Mouse (Mus musculus) embryonic facial prominence, embryonic 11.5 days (tissue): ENCODE data around the gene Sycp2l. TPM values are rescaled to one million over a fixed set of nuclear protein-coding genes. Genes with fewer than 3 reads are reported as not detected.

Experiments used
- ATAC-seq: fragments of 200-750 bp; cut with Nextera tagmentation; replicated peaks from 2 replicates; pipeline ENCODE4 v1.8.0; 2017; ENCODE audit warnings: low read depth; ENCODE audit not compliant: insufficient number of reproducible peaks, low FRiP score, low TSS enrichment
- DNase-seq: peaks from one replicate; pipeline ENCODE4 v3.0.0-alpha.2; 2015; ENCODE audit warnings: low spot score
- H3K27ac ChIP-seq: fragments of 300-500 bp; sonication (generic); replicated peaks from 2 replicates; pipeline ENCODE4 v1.5.1; 2014; ENCODE audit warnings: mild to moderate bottlenecking, low read depth, low read length, control low read depth
- H3K27me3 ChIP-seq: fragments of 300-500 bp; sonication (generic); 2 replicates; pipeline ENCODE4 v1.6.1; 2014; ENCODE audit warnings: mild to moderate bottlenecking, low read length, moderate library complexity, mixed read lengths; ENCODE audit not compliant: control insufficient read depth, insufficient read depth
- H3K36me3 ChIP-seq: fragments of 300-500 bp; sonication (generic); replicated peaks from 2 replicates; pipeline ENCODE4 v1.6.1; 2014; ENCODE audit warnings: low read depth, mild to moderate bottlenecking, low read length, moderate library complexity, mixed read lengths; ENCODE audit not compliant: control insufficient read depth, insufficient read depth
- H3K4me1 ChIP-seq: fragments of 300-500 bp; sonication (generic); 2 replicates; pipeline ENCODE4 v1.6.1; 2014; ENCODE audit warnings: low read length, mixed read lengths; ENCODE audit not compliant: control insufficient read depth, insufficient read depth
- H3K4me2 ChIP-seq: fragments of 300-500 bp; sonication (generic); 2 replicates; pipeline ENCODE4 v1.6.1; 2014; ENCODE audit warnings: low read depth, mild to moderate bottlenecking, control low read depth, low read length, moderate library complexity
- H3K4me3 ChIP-seq: fragments of 300-500 bp; sonication (generic); 2 replicates; pipeline ENCODE4 v1.5.1; 2014; ENCODE audit warnings: low read depth, low read length, control low read depth
- H3K9ac ChIP-seq: fragments of 300-500 bp; sonication (generic); replicated peaks from 2 replicates; pipeline ENCODE4 v1.6.1; 2014; ENCODE audit warnings: mild to moderate bottlenecking, control low read depth, low read length
- H3K9me3 ChIP-seq: fragments of 300-500 bp; sonication (generic); replicated peaks from 2 replicates; pipeline ENCODE4 v1.6.1; 2016; ENCODE audit warnings: mild to moderate bottlenecking, low read length, inconsistent platforms, mixed read lengths; ENCODE audit not compliant: control insufficient read depth
- WGBS: fragments of 180-500 bp; shearing (Covaris S2); extraction: QIAGEN DNeasy Blood & Tissue Kit; methylation state at CpG from one replicate; pipeline ENCODE4 v1.1.7; 2014; 5-methylcytosine and 5-hydroxymethylcytosine counted together
- polyA plus RNA-seq: library from polyadenylated mRNA; unstranded; fragments of >200 nt; fragmentation: Nextera tagmentation; extraction: Ambion mirVana; gene quantifications from 2 replicates; pipeline ENCODE4 v1.2.1, GENCODE M21; 2014

Sycp2l gene
- polyA plus RNA-seq, 1 experiment from 2014 or later: not detected

DNA sequence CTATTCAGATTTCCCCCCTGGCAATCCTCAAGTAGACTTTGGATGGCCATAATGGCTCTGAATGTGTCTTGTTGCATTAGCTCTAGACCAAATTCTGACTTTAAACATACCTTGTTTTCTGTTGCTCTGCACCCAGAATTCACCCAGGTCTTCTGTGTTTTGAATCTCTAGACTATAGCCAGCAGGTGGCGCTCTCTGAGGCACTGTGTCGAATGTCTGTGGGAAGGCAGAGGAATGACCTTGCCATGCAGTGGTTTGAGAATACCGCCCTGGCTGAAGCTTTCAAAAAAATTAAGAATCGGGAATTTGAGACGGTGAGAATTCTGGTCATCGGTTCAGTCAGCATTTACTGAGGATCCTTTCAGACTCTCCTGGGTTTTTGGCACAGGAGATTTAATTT, 20.8 kb downstream of the Sycp2l start:
- DNase-seq (peak; percentile 90), ATAC-seq (no peak)
- Histone ChIP-seq H3K9me3 (no peaks in the 10 kb centered on the region), H3K4me2 (no peak overlapping the region), H3K4me1 (no peaks in the 10 kb centered on the region), H3K27ac (no peak overlapping the region), H3K27me3 (no peaks in the 10 kb centered on the region), H3K9ac (no peak overlapping the region), H3K4me3 (no peak overlapping the region), H3K36me3 (no peaks in the 10 kb centered on the region)
- WGBS: 9% methylated on average over 6 of the region's 6 CpGs

DNA sequence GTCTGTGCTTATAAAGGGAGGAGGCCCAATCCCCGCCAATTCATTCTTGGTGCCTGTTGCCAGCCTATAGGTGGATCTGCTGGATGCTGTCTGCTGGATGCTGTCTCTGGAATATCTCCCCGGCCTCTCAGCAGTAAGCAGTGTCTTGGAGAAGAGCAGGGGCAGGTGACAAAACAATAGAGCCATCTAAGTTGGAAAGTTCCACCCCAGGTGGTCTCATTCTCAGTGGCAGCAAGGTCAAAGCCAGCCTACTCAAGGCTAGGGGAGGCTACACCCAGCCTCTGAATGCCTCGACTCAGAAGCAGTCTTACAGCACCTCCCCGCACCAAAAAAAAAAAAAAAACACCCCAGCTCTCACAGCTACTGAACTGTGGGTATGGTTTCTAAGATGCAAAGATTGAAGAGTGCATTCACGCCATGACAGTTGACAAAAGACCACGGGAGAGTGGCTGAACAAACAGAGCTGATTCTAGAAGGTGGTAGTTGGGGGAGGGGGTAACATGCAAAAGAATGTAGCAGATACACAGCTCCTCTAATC, 31.4 kb downstream of the Sycp2l start:
- Histone ChIP-seq H3K36me3 (no peaks in the 10 kb centered on the region), H3K9me3 (no peaks in the 10 kb centered on the region), H3K27ac (no peak overlapping the region), H3K27me3 (no peaks in the 10 kb centered on the region), H3K4me2 (no peak overlapping the region), H3K9ac (no peak overlapping the region), H3K4me3 (no peak overlapping the region), H3K4me1 (no peaks in the 10 kb centered on the region)
- ATAC-seq: no peak
- DNase-seq: no peak
- 67% methylated on average over 6 of the region's 6 CpGs for WGBS

DNA sequence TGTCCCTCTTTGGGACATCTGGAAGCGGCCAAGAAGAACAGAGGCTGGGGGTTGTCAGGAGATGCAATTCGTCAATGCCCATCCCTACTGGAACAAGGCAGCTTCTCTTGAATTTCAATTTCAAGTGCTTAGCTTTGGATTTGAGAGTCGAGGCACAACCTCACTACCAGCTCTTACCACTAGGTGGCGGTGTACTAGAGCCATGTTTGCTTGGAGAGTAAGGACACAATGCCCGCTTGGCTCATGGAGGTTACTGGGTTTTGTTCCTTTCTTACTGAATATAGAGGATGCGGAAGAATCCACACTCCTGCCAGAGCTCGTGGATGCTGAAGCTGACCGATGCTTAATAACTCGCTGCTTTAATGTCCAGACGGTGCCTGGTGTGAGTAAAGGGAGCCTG, 32.2 kb downstream of the Sycp2l start:
- Histone ChIP-seq H3K36me3 (no peaks in the 10 kb centered on the region), H3K4me1 (no peaks in the 10 kb centered on the region), H3K9ac (no peak overlapping the region), H3K27me3 (no peaks in the 10 kb centered on the region), H3K4me2 (no peak overlapping the region), H3K9me3 (no peaks in the 10 kb centered on the region), H3K27ac (no peak overlapping the region), H3K4me3 (no peak overlapping the region)
- DNase-seq: peak; percentile 74
- WGBS: 74% methylated on average over 10 of the region's 10 CpGs
- ATAC-seq: no peak

DNA sequence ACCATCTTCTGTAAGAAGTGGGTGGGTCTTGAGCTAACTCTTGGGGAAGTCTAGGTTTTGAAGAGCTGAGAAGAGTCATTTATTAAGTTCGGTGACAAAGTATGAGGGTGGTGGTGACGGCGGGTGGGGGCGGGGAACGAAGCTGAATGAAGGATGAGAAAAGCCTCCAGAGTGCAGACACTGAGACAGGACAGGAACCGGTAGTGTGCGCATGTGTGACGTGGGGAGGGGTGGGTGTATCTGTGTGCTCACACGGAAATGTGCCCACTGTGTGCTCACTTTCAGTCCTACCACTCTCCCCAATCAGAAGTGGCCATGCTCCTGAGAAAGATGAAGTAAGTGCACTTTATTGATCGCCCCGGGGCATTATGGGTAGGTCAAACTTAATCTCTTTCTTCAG, 39.0 kb downstream of the Sycp2l start:
- H3K4me2 ChIP-seq: no peak overlapping the region
- DNase-seq (no peak), ATAC-seq (no peak)
- 86% methylated on average over 11 of the region's 11 CpGs for WGBS
- H3K9ac ChIP-seq: no peak overlapping the region
- no peaks in the 10 kb centered on the region for H3K4me1 ChIP-seq
- no peaks in the 10 kb centered on the region for H3K27me3 ChIP-seq
- no peak overlapping the region for H3K4me3 ChIP-seq
- no peaks in the 10 kb centered on the region for H3K9me3 ChIP-seq
- H3K36me3 ChIP-seq: no peaks in the 10 kb centered on the region
- no peak overlapping the region for H3K27ac ChIP-seq

DNA sequence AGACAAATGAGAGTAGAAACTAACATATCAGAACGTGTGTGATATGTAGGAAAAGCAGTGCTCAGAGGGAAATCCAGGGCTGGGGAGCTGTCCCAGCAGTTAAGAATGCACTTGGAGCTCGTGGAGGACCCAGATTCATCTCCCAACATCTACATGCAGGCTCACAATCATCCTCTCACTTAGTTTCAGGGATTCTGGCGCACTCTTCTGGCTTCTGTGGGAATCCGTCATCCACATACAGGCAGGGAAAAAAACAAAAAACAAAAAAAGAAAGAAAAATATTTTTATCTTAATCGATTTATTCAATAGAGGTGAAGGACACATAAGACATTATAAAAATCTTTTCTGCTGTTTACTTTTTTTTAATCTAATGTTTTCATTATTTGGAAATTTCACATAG, 44.3 kb downstream of the Sycp2l start:
- Histone ChIP-seq H3K27ac (no peak overlapping the region), H3K4me1 (no peaks in the 10 kb centered on the region), H3K9me3 (no peaks in the 10 kb centered on the region), H3K27me3 (no peaks in the 10 kb centered on the region), H3K4me2 (no peak overlapping the region), H3K4me3 (no peak overlapping the region), H3K9ac (no peak overlapping the region), H3K36me3 (no peaks in the 10 kb centered on the region)
- peak; percentile 7 for DNase-seq
- 68% methylated on average over 5 of the region's 5 CpGs for WGBS
- no peak for ATAC-seq

DNA sequence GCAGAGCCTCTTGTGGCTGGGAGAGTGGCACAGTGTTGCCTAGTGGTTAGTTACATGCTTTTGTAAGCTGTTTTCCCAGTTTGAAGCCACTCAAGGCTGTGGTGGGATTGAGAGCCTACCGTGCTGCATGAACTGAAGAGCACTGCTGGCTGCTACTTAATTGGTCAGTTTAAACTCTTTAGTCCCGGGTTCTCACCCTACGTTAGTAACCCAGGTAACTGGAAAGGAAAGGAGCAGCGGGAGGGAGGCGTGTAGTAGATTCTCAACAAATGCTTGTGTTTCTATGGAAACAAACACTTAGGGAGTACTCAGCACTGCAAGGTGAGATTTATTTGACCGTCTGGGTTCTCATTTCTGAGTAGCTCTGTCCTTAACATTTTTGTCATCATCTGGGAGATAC, 73.8 kb downstream of the Sycp2l start:
- WGBS: 79% methylated on average over 6 of the region's 6 CpGs

DNA sequence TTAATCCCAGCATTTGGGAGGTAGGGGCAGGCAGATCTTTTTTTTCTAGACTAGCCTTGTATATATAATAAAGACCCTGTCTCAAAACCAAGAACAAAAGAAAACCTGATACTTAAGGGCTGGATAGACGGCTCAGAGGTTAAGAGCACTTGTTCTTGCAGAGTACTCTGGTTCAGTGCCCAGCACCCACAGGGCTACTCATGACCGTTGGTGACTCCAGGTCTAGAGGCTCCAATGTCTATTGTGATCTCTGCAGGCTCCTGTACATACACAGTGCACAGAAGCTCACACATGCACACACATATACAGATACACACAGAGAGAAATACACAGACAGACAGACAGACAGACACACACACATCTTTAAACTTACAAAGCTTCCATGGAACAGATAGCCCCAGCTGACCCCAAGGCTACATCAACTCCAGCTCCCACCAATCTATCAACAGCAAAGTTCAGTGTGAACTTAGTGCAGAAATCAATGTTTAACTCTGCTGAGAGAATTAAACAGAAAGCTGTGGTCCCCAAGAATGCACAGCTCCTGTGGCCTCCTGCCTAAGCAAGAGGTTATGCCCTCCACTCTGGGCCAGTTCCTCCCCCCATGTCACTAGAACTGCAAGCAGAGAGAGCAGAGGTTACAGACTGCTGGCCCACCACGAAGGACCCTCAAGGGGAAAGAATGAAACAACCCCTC, 81.7 kb downstream of the Sycp2l start:
- no peak for ATAC-seq
- Histone ChIP-seq H3K36me3 (no peaks in the 10 kb centered on the region), H3K9me3 (no peaks in the 10 kb centered on the region), H3K4me2 (no peak overlapping the region), H3K9ac (no peak overlapping the region), H3K4me1 (no peaks in the 10 kb centered on the region), H3K27me3 (no peaks in the 10 kb centered on the region), H3K4me3 (no peak overlapping the region), H3K27ac (no peak overlapping the region)
- WGBS: 70% methylated on average over 3 of the region's 3 CpGs
- no peak for DNase-seq

More for the DNA sequence above, 73.8 kb downstream of the Sycp2l start:
- Histone ChIP-seq H3K27me3 (no peaks in the 10 kb centered on the region), H3K4me2 (no peak overlapping the region), H3K9me3 (no peaks in the 10 kb centered on the region), H3K4me1 (no peaks in the 10 kb centered on the region), H3K4me3 (no peak overlapping the region), H3K36me3 (no peaks in the 10 kb centered on the region; the same call in 1 of the 2 replicates), H3K27ac (no peak overlapping the region), H3K9ac (no peak overlapping the region)
- DNase-seq (no peak), ATAC-seq (no peak)

DNA sequence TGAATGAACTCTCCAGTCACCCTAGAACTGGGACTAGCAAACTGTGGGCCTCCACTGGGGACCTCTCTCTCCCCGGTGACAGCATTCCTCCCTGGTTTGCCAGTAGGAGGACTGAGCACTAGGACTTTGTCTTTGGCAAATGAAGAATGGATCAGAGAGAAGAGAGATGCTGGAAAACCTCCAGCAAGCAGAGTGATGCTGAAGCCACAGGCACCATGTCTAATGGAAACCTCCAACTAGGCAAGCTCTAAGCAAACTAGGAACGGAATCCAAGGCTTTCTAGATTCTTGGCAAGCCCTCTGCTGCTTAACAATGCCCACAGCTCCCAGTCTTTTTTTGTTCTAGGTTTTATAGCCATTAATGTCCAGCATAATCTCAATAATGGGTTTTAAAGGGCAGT, 86.8 kb downstream of the Sycp2l start:
- Histone ChIP-seq H3K27ac (no peak overlapping the region), H3K9ac (no peak overlapping the region), H3K4me1 (no peaks in the 10 kb centered on the region), H3K9me3 (no peaks in the 10 kb centered on the region), H3K4me2 (no peak overlapping the region), H3K4me3 (no peak overlapping the region), H3K36me3 (no peaks in the 10 kb centered on the region), H3K27me3 (no peaks in the 10 kb centered on the region)
- DNase-seq (no peak), ATAC-seq (no peak)
- 82% methylated on average over 2 of the region's 2 CpGs for WGBS
